Mouse (Mus musculus) embryonic facial prominence, embryonic 13.5 days (tissue): Measurements from ENCODE around the gene Arhgef33. TPM values are rescaled to one million over a fixed set of nuclear protein-coding genes. Genes with fewer than 3 reads are reported as not detected.
A peak's percentile ranks its signal among the peaks of the same experiment; 100 is the strongest.
"Not testable (repeated sequence)": the region's sequence is repeated elsewhere in the genome, so short reads cannot be mapped to it uniquely, and the experiment has no call there.

ENCODE experiments used
- ATAC-seq: fragments of 200-750 bp; cut with Nextera tagmentation; 2 replicates; pipeline ENCODE4 v1.8.0; 2017; ENCODE audit warnings: low read depth; ENCODE audit not compliant: insufficient number of reproducible peaks, insufficient read depth, low FRiP score, low TSS enrichment
- H3K27ac ChIP-seq: fragments of 300-500 bp; sonication (generic); 2 replicates; pipeline ENCODE4 v1.5.1; 2015; ENCODE audit warnings: moderate library complexity, mild to moderate bottlenecking, inconsistent platforms
- H3K27me3 ChIP-seq: fragments of 300-500 bp; sonication (generic); 2 replicates; pipeline ENCODE4 v1.6.1; 2015; ENCODE audit warnings: mild to moderate bottlenecking, inconsistent platforms
- H3K36me3 ChIP-seq: fragments of 300-500 bp; sonication (generic); 2 replicates; pipeline ENCODE4 v1.6.1; 2015; ENCODE audit warnings: mild to moderate bottlenecking, inconsistent platforms
- H3K4me1 ChIP-seq: fragments of 300-500 bp; sonication (generic); 2 replicates; pipeline ENCODE4 v1.6.1; 2015; ENCODE audit warnings: inconsistent platforms
- H3K4me2 ChIP-seq: fragments of 300-500 bp; sonication (generic); 2 replicates; pipeline ENCODE4 v1.6.1; 2015; ENCODE audit warnings: moderate library complexity, mild to moderate bottlenecking, inconsistent platforms
- H3K4me3 ChIP-seq: fragments of 300-500 bp; sonication (generic); 2 replicates; pipeline ENCODE4 v1.5.1; 2015; ENCODE audit warnings: mild to moderate bottlenecking, inconsistent platforms
- H3K9ac ChIP-seq: fragments of 300-500 bp; sonication (generic); 2 replicates; pipeline ENCODE4 v1.6.1; 2015; ENCODE audit warnings: mild to moderate bottlenecking, inconsistent platforms
- H3K9me3 ChIP-seq: fragments of 300-500 bp; sonication (generic); 2 replicates; pipeline ENCODE4 v1.6.1; 2016; ENCODE audit warnings: inconsistent platforms
- WGBS: fragments of 180-500 bp; shearing (Covaris S2); methylation state at CpG from one replicate; pipeline ENCODE4 v1.1.7; 2015; ENCODE audit warnings: mixed read lengths; 5-methylcytosine and 5-hydroxymethylcytosine counted together
- polyA plus RNA-seq: library from polyadenylated mRNA; unstranded; fragments of >200 nt; fragmentation: Nextera tagmentation; extraction: Ambion mirVana; gene quantifications from 2 replicates; pipeline ENCODE4 v1.2.1, GENCODE M21; 2015

Gene Arhgef33
- polyA plus RNA-seq: 1.1 and 1.5 TPM in 2 replicates

GRCm38 (mm10) chr17:80307251-80307650 lies at the start of gene Arhgef33:
Gene Arhgef33 (plus strand): TSS chr17:80307407.
- H3K4me1 ChIP-seq: peaks cover 14% of the 10 kb centered on the region
- no peak within 1 kb of the TSS for H3K4me3 ChIP-seq
- H3K27ac ChIP-seq: no peak within 1 kb of the TSS
- no peaks in the 10 kb centered on the region for H3K9me3 ChIP-seq
- H3K4me2 ChIP-seq: no peak within 1 kb of the TSS
- no peaks in the 10 kb centered on the region for H3K27me3 ChIP-seq
- ATAC-seq: no peak
- H3K36me3 ChIP-seq: no peaks in the 10 kb centered on the region
- 98% methylated on average over 1 of the region's 1 CpGs for WGBS
- no peak within 1 kb of the TSS for H3K9ac ChIP-seq

GRCm38 (mm10) chr17:80267065-80267464 lies 40.1 kb upstream of the Arhgef33 start:
- Histone ChIP-seq H3K4me3 (no peak overlapping the region), H3K9me3 (no peaks in the 10 kb centered on the region), H3K36me3 (peaks cover 89% of the 10 kb centered on the region), H3K9ac (no peak overlapping the region), H3K27ac (no peak overlapping the region), H3K4me2 (no peak overlapping the region), H3K4me1 (no peaks in the 10 kb centered on the region), H3K27me3 (no peaks in the 10 kb centered on the region)
- ATAC-seq: no peak
- WGBS: 93% methylated on average over 4 of the region's 4 CpGs

- Histone ChIP-seq H3K4me2 (no peak overlapping the region), H3K27me3 (no peaks in the 10 kb centered on the region), H3K27ac (no peak overlapping the region), H3K9me3 (no peaks in the 10 kb centered on the region), H3K4me3 (no peak overlapping the region), H3K36me3 (peaks cover 91% of the 10 kb centered on the region), H3K9ac (no peak overlapping the region), H3K4me1 (no peaks in the 10 kb centered on the region)
- WGBS: 97% methylated on average over 3 of the region's 3 CpGs
- no peak for ATAC-seq
Observed at GRCm38 (mm10) chr17:80268151-80268550, 39.1 kb upstream of the Arhgef33 start.

- H3K9ac ChIP-seq: not testable (repeated sequence)
- 93% methylated on average over 7 of the region's 7 CpGs for WGBS
Observed at GRCm38 (mm10) chr17:80270622-80271021, 36.6 kb upstream of the Arhgef33 start.

GRCm38 (mm10) chr17:80278255-80278654 lies 29.0 kb upstream of the Arhgef33 start:
- ATAC-seq: no peak
- no peaks in the 10 kb centered on the region for H3K4me1 ChIP-seq
- H3K36me3 ChIP-seq: peaks cover 70% of the 10 kb centered on the region
- no peak overlapping the region for H3K27ac ChIP-seq
- H3K9me3 ChIP-seq: no peaks in the 10 kb centered on the region
- H3K4me3 ChIP-seq: no peak overlapping the region
- 92% methylated on average over 4 of the region's 4 CpGs for WGBS
- no peak overlapping the region for H3K9ac ChIP-seq
- H3K4me2 ChIP-seq: no peak overlapping the region
- H3K27me3 ChIP-seq: no peaks in the 10 kb centered on the region

More at GRCm38 (mm10) chr17:80270622-80271021, 36.6 kb upstream of the Arhgef33 start:
- not testable (repeated sequence) for H3K9me3 ChIP-seq, H3K4me1 ChIP-seq, ATAC-seq, H3K27ac ChIP-seq, H3K4me3 ChIP-seq, H3K27me3 ChIP-seq, H3K4me2 ChIP-seq
- peaks cover 90% of the 10 kb centered on the region for H3K36me3 ChIP-seq

GRCm38 (mm10) chr17:80279340-80280070 lies 27.7 kb upstream of the Arhgef33 start:
- Histone ChIP-seq H3K4me3 (no peak overlapping the region), H3K36me3 (peaks cover 59% of the 10 kb centered on the region), H3K9me3 (no peaks in the 10 kb centered on the region), H3K4me1 (no peaks in the 10 kb centered on the region), H3K27me3 (no peaks in the 10 kb centered on the region), H3K4me2 (no peak overlapping the region), H3K27ac (no peak overlapping the region), H3K9ac (no peak overlapping the region)
- 95% methylated on average over 8 of the region's 8 CpGs for WGBS
- ATAC-seq: no peak

- no peak for ATAC-seq
- Histone ChIP-seq H3K36me3 (peaks cover 17% of the 10 kb centered on the region), H3K27me3 (no peaks in the 10 kb centered on the region), H3K9me3 (no peaks in the 10 kb centered on the region), H3K4me1 (peaks cover 13% of the 10 kb centered on the region), H3K27ac (no peak overlapping the region), H3K9ac (no peak overlapping the region), H3K4me2 (no peak overlapping the region), H3K4me3 (no peak overlapping the region)
- WGBS: 59% methylated on average over 4 of the region's 4 CpGs
Observed at GRCm38 (mm10) chr17:80284446-80284845, 22.8 kb upstream of the Arhgef33 start.

- no peak for ATAC-seq
- no peaks in the 10 kb centered on the region for H3K27me3 ChIP-seq
- no peaks in the 10 kb centered on the region for H3K36me3 ChIP-seq
- no peak overlapping the region for H3K27ac ChIP-seq
- WGBS: 83% methylated on average over 6 of the region's 6 CpGs
- no peak overlapping the region for H3K4me2 ChIP-seq
- no peaks in the 10 kb centered on the region for H3K9me3 ChIP-seq
- peaks cover 13% of the 10 kb centered on the region for H3K4me1 ChIP-seq
- H3K4me3 ChIP-seq: no peak overlapping the region
- no peak overlapping the region for H3K9ac ChIP-seq
Observed at GRCm38 (mm10) chr17:80288012-80288411, 19.2 kb upstream of the Arhgef33 start.

- H3K4me3 ChIP-seq: peak overlapping the region; percentile 94
- H3K4me2 ChIP-seq: peak overlapping the region; percentile 70
- H3K27me3 ChIP-seq: no peaks in the 10 kb centered on the region
- WGBS: under 1% methylated on average over 29 of the region's 30 CpGs
- no peaks in the 10 kb centered on the region for H3K9me3 ChIP-seq
- no peaks in the 10 kb centered on the region for H3K36me3 ChIP-seq
- peak overlapping the region; percentile 86 for H3K9ac ChIP-seq
- peak; percentile 40; the same call in 1 of the 2 replicates for ATAC-seq
- H3K27ac ChIP-seq: peak overlapping the region; percentile 93
- H3K4me1 ChIP-seq: peaks cover 13% of the 10 kb centered on the region
Observed at GRCm38 (mm10) chr17:80289280-80290073, 17.7 kb upstream of the Arhgef33 start.

GRCm38 (mm10) chr17:80290074-80290657 lies 17.0 kb upstream of the Arhgef33 start, which contains the start of the genes Morn2 and Dhx57:
Gene Morn2 (plus strand): TSS chr17:80290203.
Gene Dhx57 (minus strand): TSS chr17:80290476.
- peak; percentile 98 for ATAC-seq
- Histone ChIP-seq H3K4me1 (peaks cover 13% of the 10 kb centered on the region), H3K4me3 (peak within 1 kb of the TSS; percentile 94), H3K27ac (peak within 1 kb of the TSS; percentile 93), H3K9me3 (no peaks in the 10 kb centered on the region), H3K9ac (peak within 1 kb of the TSS; percentile 86), H3K4me2 (peak within 1 kb of the TSS; percentile 70), H3K27me3 (no peaks in the 10 kb centered on the region), H3K36me3 (no peaks in the 10 kb centered on the region)
- WGBS: under 1% methylated on average over 35 of the region's 35 CpGs

GRCm38 (mm10) chr17:80291148-80291547 lies 16.1 kb upstream of the Arhgef33 start:
- no peak for ATAC-seq
- no peaks in the 10 kb centered on the region for H3K36me3 ChIP-seq
- no peak overlapping the region for H3K4me3 ChIP-seq
- H3K27me3 ChIP-seq: no peaks in the 10 kb centered on the region
- no peak overlapping the region for H3K27ac ChIP-seq
- H3K4me2 ChIP-seq: no peak overlapping the region
- no peak overlapping the region for H3K9ac ChIP-seq
- no peaks in the 10 kb centered on the region for H3K9me3 ChIP-seq
- H3K4me1 ChIP-seq: peaks cover 13% of the 10 kb centered on the region
- WGBS: 20% methylated on average over 2 of the region's 2 CpGs
